Comparison of ENCODE assay signal across 24 mouse cellular contexts in genomic region chr5:111158266-111158665, GRCm38 (mm10).
DNase-seq lines count a peak whose midpoint lies in the region; ATAC-seq lines count a peak whose summit lies in the region.
"Had no signal": no experiment of that assay in that cellular context is flagged by ENCODE, and none has a peak within 500 bp of the region (broad histone marks: within the 10 kb centered on the region; RNA-seq: fewer than 3 reads in every experiment).

No protein-coding gene starts in this region.

- no peak overlapping the region for H3K4me3 ChIP-seq in forebrain, embryonic 10.5 days
- H3K4me3 ChIP-seq in forebrain, embryonic 15.5 days = no peak overlapping the region
- H3K4me3 ChIP-seq in megakaryocyte, embryonic 14.5 days (replicated peaks) = peak overlapping the region; percentile 12
- H3K4me3 ChIP-seq: forebrain, embryonic 12.5 days; gastrocnemius, adult 2 months; heart, embryonic 13.5 days had no signal

- H3K4me1 ChIP-seq in forebrain, embryonic 10.5 days = peaks cover 76% of the 10 kb centered on the region
- H3K4me1 ChIP-seq in forebrain, embryonic 15.5 days = peaks cover 92% of the 10 kb centered on the region
- peaks cover 49% of the 10 kb centered on the region for H3K4me1 ChIP-seq in megakaryocyte, embryonic 14.5 days

- ATAC-seq in cerebellum, adult (ENCODE audit: insufficient number of reproducible peaks, low FRiP score, low TSS enrichment) = no peak
- no peak for ATAC-seq in forebrain, embryonic 15.5 days (replicated peaks)
- ATAC-seq in megakaryocyte, adult 5-6 weeks (ENCODE audit: poor library complexity, severe bottlenecking) = no peak
- ATAC-seq: activated CD4-positive, CD25-positive, alpha-beta regulatory T cell, adult 4 months; forebrain, embryonic 16.5 days; hindbrain, postnatal 0 days; inflammation-experienced regulatory T-cells, adult 6 months; intestine, embryonic 16.5 days had no signal

- no peak overlapping the region for H3K9ac ChIP-seq in forebrain, embryonic 15.5 days (replicated peaks)
- H3K9ac ChIP-seq: heart, embryonic 13.5 days; hindbrain, embryonic 14.5 days had no signal

- H3K27me3 ChIP-seq in forebrain, embryonic 10.5 days (ENCODE audit: poor library complexity, severe bottlenecking) = 0 out of 2 replicates have a peak, but pooled peaks cover 5% of the 10 kb centered on the region
- H3K27me3 ChIP-seq in forebrain, embryonic 15.5 days = no peaks in the 10 kb centered on the region
- peaks cover 40% of the 10 kb centered on the region for H3K27me3 ChIP-seq in megakaryocyte, embryonic 14.5 days (replicated peaks)
- H3K27me3 ChIP-seq: forebrain, embryonic 12.5 days had no signal

- H3K36me3 ChIP-seq in forebrain, embryonic 10.5 days (replicated peaks) = no peaks in the 10 kb centered on the region
- no peaks in the 10 kb centered on the region for H3K36me3 ChIP-seq in forebrain, embryonic 15.5 days
- H3K36me3 ChIP-seq in megakaryocyte, embryonic 14.5 days (replicated peaks; ENCODE audit: low read length) = no peaks in the 10 kb centered on the region
- H3K36me3 ChIP-seq: forebrain, embryonic 12.5 days; heart, embryonic 13.5 days had no signal

- 95% methylated on average over 9 of the region's 9 CpGs for WGBS in forebrain, embryonic 10.5 days
- 78% methylated on average over 9 of the region's 9 CpGs for WGBS in forebrain, embryonic 15.5 days

- peak; percentile 46 to 47 for DNase-seq in cerebellum, postnatal 10 days
- DNase-seq in forebrain, embryonic 10.5 days (ENCODE audit: extremely low spot score, low spot score) = no peak
- DNase-seq: adrenal gland, adult 8-10 months; adrenal gland, postnatal 25 days; cerebellum, adult 11 months; cerebellum, adult 8-10 months; gastrocnemius, postnatal 14 days; heart, adult 11 months; heart, postnatal 14 days; heart, postnatal 4 days; kidney, adult 18-20 months had no signal

- no peak overlapping the region for H3K4me2 ChIP-seq in forebrain, embryonic 15.5 days (replicated peaks)
- H3K4me2 ChIP-seq: forebrain, embryonic 12.5 days; heart, embryonic 13.5 days; hindbrain, embryonic 14.5 days had no signal

- no peaks in the 10 kb centered on the region for H3K9me3 ChIP-seq in forebrain, embryonic 10.5 days
- H3K9me3 ChIP-seq in forebrain, embryonic 15.5 days = no peaks in the 10 kb centered on the region
- no peaks in the 10 kb centered on the region for H3K9me3 ChIP-seq in megakaryocyte, embryonic 14.5 days
- H3K9me3 ChIP-seq: forebrain, embryonic 12.5 days; heart, embryonic 13.5 days had no signal

- peak overlapping the region; percentile 36; the same call in 1 of the 2 replicates for H3K27ac ChIP-seq in forebrain, embryonic 10.5 days
- H3K27ac ChIP-seq in forebrain, embryonic 15.5 days (replicated peaks) = no peak overlapping the region
- H3K27ac ChIP-seq: forebrain, embryonic 12.5 days; gastrocnemius, adult 2 months; heart, embryonic 13.5 days; hindbrain, embryonic 14.5 days; hindbrain, postnatal 0 days had no signal
